Mouse (Mus musculus): ENCODE measurements around the gene Wdr93.

DNA sequence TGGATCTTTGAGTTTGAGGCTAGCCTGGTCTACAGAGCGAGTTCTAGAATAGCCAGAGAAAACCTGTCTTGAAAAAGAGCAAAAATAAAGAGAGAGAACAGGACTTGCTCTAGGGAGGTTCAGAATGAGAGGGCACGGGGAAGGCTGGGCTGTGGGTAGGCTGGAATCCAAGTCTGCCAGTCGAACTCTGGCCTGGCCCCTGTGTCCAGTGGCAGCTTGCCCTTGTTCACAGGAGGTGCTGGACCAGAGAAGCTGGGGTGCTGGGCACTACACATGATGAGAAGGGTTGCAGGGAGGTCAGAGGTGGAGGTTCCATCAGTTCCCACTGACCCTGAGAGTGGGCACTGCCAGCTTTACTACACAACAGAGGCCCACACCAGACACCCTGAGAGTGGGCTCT is 85.4 kb downstream of the Wdr93 start:
- TF ChIP-seq CTCF (IDR thresholded peaks at IDR 0.05; ENCODE audit: low read depth) = no peak
- TF ChIP-seq EP300 (IDR thresholded peaks at IDR 0.05; ENCODE audit: low read depth) = no peak
